Mouse (Mus musculus): ENCODE results near the gene Gclm.

DNA sequence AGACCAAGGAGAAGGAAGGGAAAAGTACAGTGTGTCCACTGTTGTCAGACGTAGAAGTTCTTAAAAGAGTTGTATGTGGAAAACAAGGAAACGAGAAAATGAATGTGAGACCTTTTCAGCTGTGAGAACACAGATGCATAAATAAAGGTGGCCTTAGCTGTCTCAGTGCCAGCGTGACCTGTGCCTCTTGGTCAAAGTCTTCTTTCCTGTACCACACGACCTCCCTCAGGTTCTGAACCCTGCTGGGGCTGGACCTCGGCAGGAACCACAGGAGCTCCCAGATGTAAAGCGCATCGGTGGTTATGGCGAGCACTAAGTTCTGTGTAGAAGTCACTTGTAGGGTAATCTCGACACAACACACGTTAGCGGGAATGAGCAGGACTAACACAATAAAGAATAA is 35.8 kb upstream of the Gclm start:
- TF ChIP-seq POLR2A (IDR thresholded peaks at IDR 0.05; ENCODE audit: insufficient read depth, low read depth, low read length), result no peak
- TF ChIP-seq CTCF (IDR thresholded peaks at IDR 0.05), result no peak
